Mouse (Mus musculus): ENCODE results near the gene Fcnb. TPM values are rescaled to one million over a fixed set of nuclear protein-coding genes. Genes with fewer than 3 reads are reported as not detected.

The Fcnb gene
- polyA plus RNA-seq, 1 experiment = 0.85 TPM

GRCm38 (mm10) chr2:28118518-28119116 is 33.9 kb upstream of the Fcnb start:
- Histone ChIP-seq H3K4me3 (ENCODE audit: control insufficient read depth, insufficient read depth, low read length) (no peak overlapping the region), H3K27ac (ENCODE audit: control insufficient read depth, insufficient read depth, low read length) (no peak overlapping the region), H3K4me1 (replicated peaks; ENCODE audit: control insufficient read depth, insufficient read depth, low read length) (no peaks in the 10 kb centered on the region), H3K27me3 (ENCODE audit: control insufficient read depth, insufficient read depth, low read length) (no peaks in the 10 kb centered on the region), H3K36me3 (ENCODE audit: control insufficient read depth, insufficient read depth, low read length) (no peaks in the 10 kb centered on the region)
- no peak for DNase-seq
- WGBS = 77% methylated on average over 6 of the region's 6 CpGs
- TF ChIP-seq POLR2A (IDR thresholded peaks at IDR 0.05; ENCODE audit: control insufficient read depth, extremely low read depth, insufficient read depth, low read length, poor library complexity) (no peak), CTCF (IDR thresholded peaks at IDR 0.05; ENCODE audit: borderline replicate concordance, control insufficient read depth, extremely low read depth, insufficient read depth, low read length, poor library complexity) (no peak)

- DNase-seq = no peak
- H3K4me1 ChIP-seq (replicated peaks; ENCODE audit: control insufficient read depth, insufficient read depth, low read length) = no peaks in the 10 kb centered on the region
- TF ChIP-seq CTCF (IDR thresholded peaks at IDR 0.05; ENCODE audit: borderline replicate concordance, control insufficient read depth, extremely low read depth, insufficient read depth, low read length, poor library complexity) (no peak), POLR2A (IDR thresholded peaks at IDR 0.05; ENCODE audit: control insufficient read depth, extremely low read depth, insufficient read depth, low read length, poor library complexity) (no peak)
- no peak overlapping the region for H3K4me3 ChIP-seq (ENCODE audit: control insufficient read depth, insufficient read depth, low read length)
- H3K27me3 ChIP-seq (ENCODE audit: control insufficient read depth, insufficient read depth, low read length) = no peaks in the 10 kb centered on the region
- no peak overlapping the region for H3K27ac ChIP-seq (ENCODE audit: control insufficient read depth, insufficient read depth, low read length)
- no peaks in the 10 kb centered on the region for H3K36me3 ChIP-seq (ENCODE audit: control insufficient read depth, insufficient read depth, low read length)
- 69% methylated on average over 11 of the region's 11 CpGs for WGBS
These were observed 33.0 kb upstream of the Fcnb start for GRCm38 (mm10) chr2:28117490-28118308.

GRCm38 (mm10) chr2:28108763-28109162 is 24.1 kb upstream of the Fcnb start:
- TF ChIP-seq POLR2A (IDR thresholded peaks at IDR 0.05; ENCODE audit: control insufficient read depth, extremely low read depth, insufficient read depth, low read length, poor library complexity) = no peak
- TF ChIP-seq CTCF (IDR thresholded peaks at IDR 0.05; ENCODE audit: borderline replicate concordance, control insufficient read depth, extremely low read depth, insufficient read depth, low read length, poor library complexity) = no peak
- WGBS = 77% methylated on average over 5 of the region's 5 CpGs

GRCm38 (mm10) chr2:28106002-28106401 is 21.3 kb upstream of the Fcnb start:
- H3K27ac ChIP-seq (ENCODE audit: control insufficient read depth, insufficient read depth, low read length) = no peak overlapping the region
- no peaks in the 10 kb centered on the region; the same call in 1 of the 2 replicates for H3K4me1 ChIP-seq (replicated peaks; ENCODE audit: control insufficient read depth, insufficient read depth, low read length)
- WGBS = 75% methylated on average over 2 of the region's 2 CpGs
- no peak overlapping the region for H3K4me3 ChIP-seq (ENCODE audit: control insufficient read depth, insufficient read depth, low read length)
- TF ChIP-seq POLR2A (IDR thresholded peaks at IDR 0.05; ENCODE audit: control insufficient read depth, extremely low read depth, insufficient read depth, low read length, poor library complexity) (no peak), CTCF (IDR thresholded peaks at IDR 0.05; ENCODE audit: borderline replicate concordance, control insufficient read depth, extremely low read depth, insufficient read depth, low read length, poor library complexity) (no peak)
- no peak for DNase-seq
- H3K36me3 ChIP-seq (ENCODE audit: control insufficient read depth, insufficient read depth, low read length) = no peaks in the 10 kb centered on the region
- H3K27me3 ChIP-seq (ENCODE audit: control insufficient read depth, insufficient read depth, low read length) = no peaks in the 10 kb centered on the region

More at GRCm38 (mm10) chr2:28108763-28109162, 24.1 kb upstream of the Fcnb start:
- Histone ChIP-seq H3K4me3 (ENCODE audit: control insufficient read depth, insufficient read depth, low read length) (no peak overlapping the region), H3K36me3 (ENCODE audit: control insufficient read depth, insufficient read depth, low read length) (no peaks in the 10 kb centered on the region), H3K27ac (ENCODE audit: control insufficient read depth, insufficient read depth, low read length) (no peak overlapping the region), H3K4me1 (replicated peaks; ENCODE audit: control insufficient read depth, insufficient read depth, low read length) (no peaks in the 10 kb centered on the region; the same call in 1 of the 2 replicates), H3K27me3 (ENCODE audit: control insufficient read depth, insufficient read depth, low read length) (no peaks in the 10 kb centered on the region)
- no peak for DNase-seq

- H3K27ac ChIP-seq (ENCODE audit: control insufficient read depth, insufficient read depth, low read length) = no peak overlapping the region
- H3K27me3 ChIP-seq (ENCODE audit: control insufficient read depth, insufficient read depth, low read length) = no peaks in the 10 kb centered on the region
- no peaks in the 10 kb centered on the region for H3K4me1 ChIP-seq (replicated peaks; ENCODE audit: control insufficient read depth, insufficient read depth, low read length)
- no peak overlapping the region for H3K4me3 ChIP-seq (ENCODE audit: control insufficient read depth, insufficient read depth, low read length)
- no peak for TF ChIP-seq POLR2A (IDR thresholded peaks at IDR 0.05; ENCODE audit: control insufficient read depth, extremely low read depth, insufficient read depth, low read length, poor library complexity)
- 71% methylated on average over 2 of the region's 2 CpGs for WGBS
- no peak for DNase-seq
- no peaks in the 10 kb centered on the region for H3K36me3 ChIP-seq (ENCODE audit: control insufficient read depth, insufficient read depth, low read length)
These were observed 19.0 kb upstream of the Fcnb start for GRCm38 (mm10) chr2:28103653-28104052.

- no peak for DNase-seq
- Histone ChIP-seq H3K4me1 (replicated peaks; ENCODE audit: control insufficient read depth, insufficient read depth, low read length) (no peaks in the 10 kb centered on the region), H3K4me3 (ENCODE audit: control insufficient read depth, insufficient read depth, low read length) (no peak overlapping the region), H3K36me3 (ENCODE audit: control insufficient read depth, insufficient read depth, low read length) (no peaks in the 10 kb centered on the region), H3K27ac (ENCODE audit: control insufficient read depth, insufficient read depth, low read length) (no peak overlapping the region), H3K27me3 (ENCODE audit: control insufficient read depth, insufficient read depth, low read length) (no peaks in the 10 kb centered on the region)
- TF ChIP-seq CTCF (IDR thresholded peaks at IDR 0.05; ENCODE audit: borderline replicate concordance, control insufficient read depth, extremely low read depth, insufficient read depth, low read length, poor library complexity) (no peak), POLR2A (IDR thresholded peaks at IDR 0.05; ENCODE audit: control insufficient read depth, extremely low read depth, insufficient read depth, low read length, poor library complexity) (no peak)
- WGBS = 94% methylated on average over 2 of the region's 2 CpGs
These were observed 17.2 kb upstream of the Fcnb start for GRCm38 (mm10) chr2:28101892-28102291.
